Mouse (Mus musculus) stomach, embryonic 16.5 days (tissue): Measurements from ENCODE around the gene Cbwd1. TPM values are rescaled to one million over a fixed set of nuclear protein-coding genes. Genes with fewer than 3 reads are reported as not detected.

ENCODE experiments used
- ATAC-seq: fragments of 200-750 bp; cut with Nextera tagmentation; 2 replicates; pipeline ENCODE4 v1.8.0; 2017; ENCODE audit warnings: moderate number of reproducible peaks, moderate TSS enrichment; ENCODE audit not compliant: insufficient read depth, low FRiP score
- H3K27ac ChIP-seq: fragments of 300-500 bp; sonication (generic); 2 replicates; pipeline ENCODE4 v1.5.1; 2014; ENCODE audit warnings: low read length
- H3K27me3 ChIP-seq: fragments of 300-500 bp; sonication (generic); 2 replicates; pipeline ENCODE4 v1.6.1; 2014; ENCODE audit warnings: low read length, control low read depth, mixed read lengths; ENCODE audit not compliant: control insufficient read depth, insufficient read depth
- H3K36me3 ChIP-seq: fragments of 300-500 bp; sonication (generic); 2 replicates; pipeline ENCODE4 v1.6.1; 2014; ENCODE audit warnings: low read length; ENCODE audit not compliant: control insufficient read depth, insufficient read depth
- H3K4me1 ChIP-seq: fragments of 300-500 bp; sonication (generic); 2 replicates; pipeline ENCODE4 v1.6.1; 2014; ENCODE audit warnings: low read length, control low read depth, mixed read lengths; ENCODE audit not compliant: control insufficient read depth, insufficient read depth
- H3K4me2 ChIP-seq: fragments of 300-500 bp; sonication (generic); 2 replicates; pipeline ENCODE4 v1.6.1; 2014; ENCODE audit warnings: low read depth, low read length, mixed read lengths
- H3K4me3 ChIP-seq: fragments of 300-500 bp; sonication (generic); replicated peaks from 2 replicates; pipeline ENCODE4 v1.5.1; 2014; ENCODE audit warnings: mild to moderate bottlenecking, low read length
- H3K9ac ChIP-seq: fragments of 300-500 bp; sonication (generic); 2 replicates; pipeline ENCODE4 v1.6.1; 2014; ENCODE audit warnings: low read length
- H3K9me3 ChIP-seq: fragments of 300-500 bp; sonication (generic); replicated peaks from 2 replicates; pipeline ENCODE4 v1.6.1; 2016; ENCODE audit warnings: low read length, control low read depth; ENCODE audit not compliant: control insufficient read depth
- whole genome bisulfite sequencing: fragments of 180-500 bp; shearing (Covaris S2); extraction: QIAGEN DNeasy Blood & Tissue Kit; methylation state at CpG from one replicate; pipeline ENCODE4 v1.1.7; 2014; 5-methylcytosine and 5-hydroxymethylcytosine counted together
- polyA plus RNA-seq: library from polyadenylated mRNA; unstranded; fragments of >200 nt; fragmentation: Nextera tagmentation; extraction: Ambion mirVana; gene quantifications from 2 replicates; pipeline ENCODE4 v1.2.1, GENCODE M21; 2015

Cbwd1 gene
- polyA plus RNA-seq, 1 experiment from 2014 or later: 20.6 TPM

- H3K4me2 ChIP-seq: no peak overlapping the region
- no peaks in the 10 kb centered on the region for H3K27me3 ChIP-seq
- H3K36me3 ChIP-seq: no peaks in the 10 kb centered on the region
- H3K9me3 ChIP-seq: no peaks in the 10 kb centered on the region
- no peak overlapping the region for H3K4me3 ChIP-seq
- no peak overlapping the region for H3K27ac ChIP-seq
- H3K4me1 ChIP-seq: no peaks in the 10 kb centered on the region
- H3K9ac ChIP-seq: no peak overlapping the region
- no peak for ATAC-seq
- 78% methylated on average over 2 of the region's 2 CpGs for WGBS
These were observed 4.8 kb upstream of the Cbwd1 start for GRCm38 (mm10) chr19:24966203-24966602.

- Histone ChIP-seq H3K27me3 (no peaks in the 10 kb centered on the region), H3K9me3 (no peaks in the 10 kb centered on the region), H3K4me1 (peaks cover 11% of the 10 kb centered on the region), H3K4me2 (no peak overlapping the region), H3K4me3 (no peak overlapping the region), H3K9ac (no peak overlapping the region), H3K36me3 (peaks cover 6% of the 10 kb centered on the region; the same call in 1 of the 2 replicates), H3K27ac (no peak overlapping the region)
- WGBS: 37% methylated on average over 3 of the region's 3 CpGs
- ATAC-seq: no peak
These were observed 2.9 kb downstream of the Cbwd1 start for GRCm38 (mm10) chr19:24958531-24958930.

GRCm38 (mm10) chr19:24945521-24946262 is 15.7 kb downstream of the Cbwd1 start:
- H3K36me3 ChIP-seq: no peaks in the 10 kb centered on the region
- no peaks in the 10 kb centered on the region for H3K4me1 ChIP-seq
- H3K9me3 ChIP-seq: no peaks in the 10 kb centered on the region
- H3K27ac ChIP-seq: no peak overlapping the region
- H3K4me3 ChIP-seq: no peak overlapping the region
- no peak overlapping the region for H3K4me2 ChIP-seq
- no peaks in the 10 kb centered on the region for H3K27me3 ChIP-seq
- no peak overlapping the region for H3K9ac ChIP-seq
- ATAC-seq: no peak

- WGBS: 63% methylated on average over 1 of the region's 1 CpGs
- no peak for ATAC-seq
- H3K36me3 ChIP-seq: no peaks in the 10 kb centered on the region
- no peak overlapping the region for H3K4me3 ChIP-seq
- no peak overlapping the region for H3K4me2 ChIP-seq
- H3K9ac ChIP-seq: no peak overlapping the region
- H3K9me3 ChIP-seq: no peaks in the 10 kb centered on the region
- no peak overlapping the region for H3K27ac ChIP-seq
- no peaks in the 10 kb centered on the region for H3K4me1 ChIP-seq
- no peaks in the 10 kb centered on the region for H3K27me3 ChIP-seq
These were observed 24.3 kb downstream of the Cbwd1 start for GRCm38 (mm10) chr19:24937084-24937483.

GRCm38 (mm10) chr19:24929041-24929440 is 32.4 kb downstream of the Cbwd1 start:
- H3K9ac ChIP-seq: no peak overlapping the region
- no peak overlapping the region for H3K4me2 ChIP-seq
- H3K27ac ChIP-seq: no peak overlapping the region
- no peaks in the 10 kb centered on the region for H3K4me1 ChIP-seq
- WGBS: 69% methylated on average over 1 of the region's 1 CpGs
- no peaks in the 10 kb centered on the region for H3K36me3 ChIP-seq
- ATAC-seq: no peak
- no peaks in the 10 kb centered on the region for H3K27me3 ChIP-seq
- H3K4me3 ChIP-seq: no peak overlapping the region
- no peaks in the 10 kb centered on the region for H3K9me3 ChIP-seq

GRCm38 (mm10) chr19:24920866-24921265 is 40.5 kb downstream of the Cbwd1 start:
- Histone ChIP-seq H3K4me1 (no peaks in the 10 kb centered on the region), H3K27me3 (no peaks in the 10 kb centered on the region), H3K27ac (no peak overlapping the region), H3K4me2 (no peak overlapping the region), H3K9ac (no peak overlapping the region), H3K4me3 (no peak overlapping the region), H3K36me3 (peaks cover 17% of the 10 kb centered on the region), H3K9me3 (no peaks in the 10 kb centered on the region)
- ATAC-seq: no peak
- WGBS: 90% methylated on average over 5 of the region's 5 CpGs

- H3K9ac ChIP-seq: no peak overlapping the region
These were observed 52.8 kb downstream of the Cbwd1 start for GRCm38 (mm10) chr19:24908385-24909155.

GRCm38 (mm10) chr19:24907655-24908054 is 53.8 kb downstream of the Cbwd1 start:
- no peaks in the 10 kb centered on the region for H3K9me3 ChIP-seq
- no peak overlapping the region for H3K4me3 ChIP-seq
- H3K4me1 ChIP-seq: no peaks in the 10 kb centered on the region
- no peaks in the 10 kb centered on the region for H3K36me3 ChIP-seq
- 89% methylated on average over 4 of the region's 6 CpGs for WGBS
- no peak overlapping the region for H3K4me2 ChIP-seq
- no peak overlapping the region for H3K27ac ChIP-seq
- no peak for ATAC-seq
- peaks cover 10% of the 10 kb centered on the region for H3K27me3 ChIP-seq
- no peak overlapping the region for H3K9ac ChIP-seq

More at GRCm38 (mm10) chr19:24908385-24909155, 52.8 kb downstream of the Cbwd1 start:
- H3K4me2 ChIP-seq: no peak overlapping the region
- H3K9me3 ChIP-seq: no peaks in the 10 kb centered on the region
- ATAC-seq: no peak
- H3K27ac ChIP-seq: no peak overlapping the region
- H3K36me3 ChIP-seq: no peaks in the 10 kb centered on the region
- H3K4me1 ChIP-seq: no peaks in the 10 kb centered on the region
- H3K4me3 ChIP-seq: no peak overlapping the region
- peaks cover 6% of the 10 kb centered on the region; the same call in 1 of the 2 replicates for H3K27me3 ChIP-seq
- 89% methylated on average over 3 of the region's 3 CpGs for WGBS

- Histone ChIP-seq H3K9me3 (no peaks in the 10 kb centered on the region), H3K36me3 (no peaks in the 10 kb centered on the region), H3K4me3 (no peak overlapping the region), H3K9ac (no peak overlapping the region), H3K27me3 (peaks cover 50% of the 10 kb centered on the region), H3K27ac (no peak overlapping the region), H3K4me2 (no peak overlapping the region), H3K4me1 (peaks cover 10% of the 10 kb centered on the region; the same call in 1 of the 2 replicates)
- 48% methylated on average over 2 of the region's 2 CpGs for WGBS
- ATAC-seq: no peak
These were observed 58.6 kb downstream of the Cbwd1 start for GRCm38 (mm10) chr19:24902821-24903220.
